Mouse (Mus musculus) right cerebral cortex, adult 2 months (tissue): ENCODE results near the gene Gm2174.

ENCODE experiments used
- DNase-seq, 2 experiments: peaks; one replicate each; pipeline ENCODE4 v3.0.0; 2021 to 2022; ENCODE audit warnings: low spot score in 2 of 2

The Gm2174 gene

GRCm38 (mm10) chrX:56497241-56497640 lies 49.5 kb downstream of the Gm2174 start:
- no peak for DNase-seq
